Mouse (Mus musculus) T-helper 1 cell (primary cell): ENCODE measurements around the gene Kifc1.
"Not testable (repeated sequence)": the region's sequence is repeated elsewhere in the genome, so short reads cannot be mapped to it uniquely, and the experiment has no call there.

Experiments used
- in situ Hi-C: fragments of 300-600 bp; cut with MboI, MseI; formaldehyde crosslinking; loops from one replicate; pipeline ENCODE4 v1.15.1; 2025; ENCODE audit warnings: high pct_unique_total_duplicates

The Kifc1 gene

DNA sequence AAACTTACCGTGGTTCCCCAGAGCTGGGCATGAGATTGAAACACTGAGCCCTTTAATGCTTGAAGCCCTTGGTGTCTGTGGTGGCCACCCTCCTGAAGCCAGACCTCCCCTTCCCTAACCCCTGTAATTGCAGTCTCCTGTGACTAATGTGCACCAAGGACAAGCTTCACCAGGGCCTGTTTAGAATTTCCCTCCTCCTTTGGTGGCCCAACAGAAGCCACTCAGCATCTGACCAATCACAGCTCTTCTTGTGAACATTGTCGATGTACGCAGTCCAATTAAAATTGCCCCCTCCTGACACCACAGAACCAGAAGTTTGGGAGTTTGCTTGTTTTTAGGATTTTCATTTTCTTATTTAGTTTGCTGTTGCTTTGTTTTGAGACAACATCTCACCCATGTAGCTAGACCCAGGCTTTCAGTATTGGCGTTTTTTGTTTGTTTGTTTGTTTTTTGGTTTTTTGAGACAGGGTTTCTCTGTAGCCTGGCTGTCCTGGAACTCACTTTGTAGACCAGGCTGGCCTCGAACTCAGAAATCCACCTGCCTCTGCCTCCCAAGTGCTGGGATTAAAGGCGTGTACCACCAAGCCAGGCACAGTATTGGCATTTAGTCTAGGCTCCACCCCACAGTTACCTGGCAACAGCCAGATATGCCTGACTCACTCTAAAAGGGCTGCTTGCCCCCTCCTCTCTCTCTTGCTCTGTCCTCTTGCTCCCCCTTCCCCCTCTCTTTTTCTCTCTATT is 13.6 kb upstream of the Kifc1 start:
- in situ Hi-C loops, result not testable (repeated sequence)

GRCm38 (mm10) chr17:33902491-33902890 is 12.0 kb upstream of the Kifc1 start:
- in situ Hi-C loops, result no loop called here

GRCm38 (mm10) chr17:33902079-33902478 is 11.6 kb upstream of the Kifc1 start:
- in situ Hi-C loops, result no loop called here

- in situ Hi-C loops, result no loop called here
Observed at GRCm38 (mm10) chr17:33901653-33902052, 11.2 kb upstream of the Kifc1 start.

DNA sequence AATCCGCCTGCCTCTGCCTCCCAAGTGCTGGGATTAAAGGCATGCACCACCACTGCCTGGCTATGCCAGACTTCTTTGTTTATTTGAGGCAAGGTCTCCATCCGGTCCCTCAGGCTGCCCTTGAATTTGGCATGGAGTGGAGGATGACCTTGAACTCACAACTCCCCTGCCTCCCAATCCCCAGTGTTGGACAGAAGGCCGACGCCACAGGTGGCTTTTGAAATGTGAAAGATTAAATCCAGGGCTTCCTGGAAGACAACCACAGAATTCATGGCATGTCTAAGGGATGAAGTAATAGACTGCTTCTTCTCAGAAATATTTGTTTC is 10.5 kb upstream of the Kifc1 start:
- in situ Hi-C loops, result no loop called here

DNA sequence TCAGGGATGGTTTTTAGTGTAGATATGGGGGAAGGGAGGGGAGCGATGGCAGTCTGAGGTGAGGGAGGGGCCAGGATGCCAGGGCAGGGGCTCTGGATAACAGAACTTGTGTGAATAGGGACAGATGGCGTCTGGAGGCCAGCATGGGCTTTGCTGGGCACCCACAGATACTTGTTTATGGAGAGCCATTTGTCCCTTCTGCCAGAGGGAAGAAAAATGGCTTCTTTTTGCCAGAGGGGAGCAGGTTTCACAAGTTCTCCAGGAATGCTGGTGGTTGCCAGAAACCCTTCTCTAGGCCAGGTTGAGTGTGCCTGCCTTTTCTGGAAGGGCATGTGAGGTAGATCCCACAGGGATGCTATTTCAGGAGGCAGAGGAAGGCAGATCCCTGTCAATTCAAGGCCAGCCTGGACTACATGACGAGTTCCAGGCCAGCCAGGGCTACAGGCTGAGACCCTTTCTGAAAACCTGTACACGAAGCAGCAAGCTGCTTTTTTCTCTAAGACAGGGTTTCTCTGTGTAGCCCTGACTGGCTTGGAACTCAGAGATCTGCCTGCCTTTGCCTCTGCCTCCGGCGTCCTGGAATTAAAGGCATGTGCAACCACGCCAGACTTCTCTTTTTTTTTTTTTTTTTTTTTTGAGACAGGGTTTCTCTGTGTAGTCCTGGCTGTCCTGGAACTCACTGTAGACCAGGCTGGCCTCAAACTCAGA is 10.0 kb upstream of the Kifc1 start:
- in situ Hi-C loops, result no loop called here

GRCm38 (mm10) chr17:33899642-33900041 is 9.2 kb upstream of the Kifc1 start:
- in situ Hi-C loops, result no loop called here

GRCm38 (mm10) chr17:33898193-33898592 is 7.7 kb upstream of the Kifc1 start:
- in situ Hi-C loops, result not testable (repeated sequence)

- in situ Hi-C loops, result no loop called here
Observed at GRCm38 (mm10) chr17:33897114-33897794, 6.8 kb upstream of the Kifc1 start.

DNA sequence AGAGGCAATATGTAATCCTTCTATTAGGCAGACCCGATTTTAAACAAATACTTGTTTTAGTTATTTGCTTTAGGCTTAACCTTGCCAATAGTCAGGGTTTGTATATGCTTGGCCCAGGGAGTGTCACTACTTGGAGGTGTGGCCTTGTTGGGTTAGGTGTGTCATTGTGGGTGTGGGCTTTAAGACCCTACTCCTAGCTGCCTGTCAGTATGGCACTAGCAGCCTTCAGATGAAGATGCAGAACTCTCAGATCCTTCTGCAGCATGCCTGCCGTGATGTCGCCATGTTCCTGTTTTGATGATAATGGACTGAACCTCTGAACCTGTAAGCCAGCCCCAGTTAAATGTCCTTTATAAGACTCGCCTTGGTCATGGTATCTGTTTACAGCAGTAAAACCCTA is 2.5 kb upstream of the Kifc1 start:
- in situ Hi-C loops, result not testable (repeated sequence)

DNA sequence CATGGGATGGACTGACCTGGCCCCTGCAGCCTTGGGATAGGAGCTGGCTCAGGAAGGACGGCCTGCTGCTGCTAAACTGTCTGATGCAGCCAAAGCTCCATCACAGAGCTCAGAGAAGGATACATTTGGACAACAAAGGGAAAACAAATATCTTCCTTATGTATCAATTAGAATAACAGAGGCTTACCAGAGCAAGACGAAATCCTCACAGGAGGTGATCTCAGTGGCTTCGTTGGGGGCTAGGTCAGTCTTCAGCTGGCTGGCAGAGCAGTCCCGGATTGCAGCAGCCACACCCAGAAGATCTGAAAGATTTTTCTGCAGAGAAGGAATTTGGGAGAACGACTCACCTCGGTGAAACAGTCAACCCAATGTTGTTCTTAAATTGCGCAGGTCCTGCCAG is 2.0 kb upstream of the Kifc1 start:
- in situ Hi-C loops, result no loop called here

- in situ Hi-C loops, result not testable (repeated sequence)
Observed at GRCm38 (mm10) chr17:33891892-33892291, 1.4 kb upstream of the Kifc1 start.

DNA sequence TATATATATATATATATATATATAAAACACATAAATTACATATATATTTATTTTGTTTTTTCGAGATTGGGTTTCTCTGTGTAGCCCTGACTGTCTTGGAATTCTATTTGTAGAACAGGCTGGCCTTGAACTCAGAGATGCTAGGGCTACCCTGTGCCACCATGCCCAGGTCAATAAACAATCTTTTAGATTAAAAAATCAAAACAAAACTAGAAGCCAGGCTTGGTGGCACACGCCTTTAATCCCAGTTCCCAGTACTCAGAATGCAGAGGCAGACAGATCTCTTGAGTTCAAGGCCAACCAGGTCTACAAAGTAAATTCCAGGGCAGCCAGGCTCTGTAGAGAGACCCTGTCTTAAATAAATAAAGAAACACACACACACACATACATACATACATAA is 896 bp upstream of the Kifc1 start:
- in situ Hi-C loops, result no loop called here

- in situ Hi-C loops, result not testable (repeated sequence)
Observed at GRCm38 (mm10) chr17:33889941-33890532, 424 bp downstream of the Kifc1 start.

GRCm38 (mm10) chr17:33888230-33888629 is 2.2 kb downstream of the Kifc1 start:
- in situ Hi-C loops, result not testable (repeated sequence)

- in situ Hi-C loops, result not testable (repeated sequence)
Observed at GRCm38 (mm10) chr17:33887802-33888201, 2.7 kb downstream of the Kifc1 start.

DNA sequence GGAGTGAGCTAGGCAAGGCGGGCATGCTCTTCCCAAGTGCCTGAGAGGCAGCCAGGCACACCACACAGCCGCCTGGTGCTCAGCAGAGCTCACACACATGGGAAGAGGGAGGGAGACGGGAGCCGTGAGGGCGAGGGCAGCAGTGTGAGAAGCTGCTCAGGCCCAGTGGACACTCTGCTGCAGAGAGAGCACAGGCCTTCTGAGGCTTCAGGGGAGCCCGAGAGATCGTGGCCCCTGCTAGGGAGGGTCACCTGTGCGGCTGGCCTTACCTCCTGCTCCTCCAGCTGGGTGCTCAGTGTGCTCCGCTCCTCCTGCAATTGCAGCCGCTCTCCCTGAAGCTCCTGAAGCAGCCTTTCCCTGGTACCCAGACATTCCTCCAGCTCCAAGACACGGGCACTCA is 6.1 kb downstream of the Kifc1 start:
- in situ Hi-C loops, result not testable (repeated sequence)

DNA sequence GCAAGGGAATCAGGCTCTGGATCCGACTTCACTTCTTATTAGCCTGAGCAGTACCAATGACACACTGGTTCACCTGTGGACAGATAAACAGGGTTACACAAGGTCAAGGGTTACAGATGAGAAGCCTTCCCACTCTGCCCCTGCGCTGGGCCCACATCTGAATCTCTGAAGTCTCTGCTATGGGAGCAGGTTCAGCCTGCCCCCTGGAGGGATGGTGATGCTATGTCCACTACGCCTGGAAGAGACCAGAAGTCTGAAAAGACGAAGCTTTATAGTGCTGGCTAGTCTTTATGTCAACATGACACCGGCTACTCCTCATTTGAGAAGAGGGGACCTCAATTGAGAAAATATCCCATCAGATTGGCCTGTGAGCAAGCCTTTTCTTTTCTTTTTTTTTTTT is 14.7 kb downstream of the Kifc1 start:
- in situ Hi-C loops, result not testable (repeated sequence)

DNA sequence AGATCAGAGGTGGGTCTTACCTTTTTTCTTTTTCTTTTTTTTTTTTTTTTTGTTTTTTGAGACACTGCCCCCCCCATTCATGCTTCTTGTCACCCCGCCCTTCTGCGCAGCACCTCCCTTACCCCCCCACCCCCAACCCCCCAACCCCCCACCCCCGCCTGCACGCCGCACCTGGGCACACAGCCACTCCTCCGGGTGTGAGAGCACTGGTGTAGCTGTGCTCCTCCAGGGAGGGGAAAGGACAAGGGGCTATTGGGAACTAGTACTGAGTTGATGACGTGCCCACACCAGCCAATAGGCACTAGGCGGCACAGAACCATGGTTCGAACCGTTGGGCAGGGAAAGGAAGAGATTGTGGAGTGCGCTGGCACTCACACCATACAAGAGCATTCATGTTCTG is 16.1 kb downstream of the Kifc1 start:
- in situ Hi-C loops, result no loop called here

- in situ Hi-C loops, result not testable (repeated sequence)
Observed at GRCm38 (mm10) chr17:33873537-33873936, 16.9 kb downstream of the Kifc1 start, which contains the start of gene Gm7029. Gene Gm7029, plus strand, starts transcription at chr17:33873837.

- in situ Hi-C loops, result no loop called here
Observed at GRCm38 (mm10) chr17:33865330-33866030, 25.0 kb downstream of the Kifc1 start.

GRCm38 (mm10) chr17:33857816-33858215 is 32.6 kb downstream of the Kifc1 start:
- in situ Hi-C loops, result no loop called here
